In genomic region chr12:98991830-98992216, GRCm38 (mm10) we compare ENCODE assay signal across 22 mouse cellular contexts.
A peak's percentile ranks its signal among the peaks of the same experiment; 100 is the strongest.
DNase-seq lines count a peak whose midpoint lies in the region; ATAC-seq and TF ChIP-seq lines count a peak whose summit lies in the region.
"Had no signal": no experiment of that assay in that cellular context is flagged by ENCODE, and none has a peak within 500 bp of the region (broad histone marks: within the 10 kb centered on the region; RNA-seq: fewer than 3 reads in every experiment).

No protein-coding gene starts in this region.

- ATAC-seq in heart, embryonic 11.5 days (replicated peaks; ENCODE audit: insufficient number of reproducible peaks, low FRiP score, low TSS enrichment), result no peak
- ATAC-seq: CD4-positive, CD25-positive, alpha-beta regulatory T cell, adult 4 months; intestine, postnatal 0 days had no signal

- no peak overlapping the region for H3K9ac ChIP-seq in heart, embryonic 11.5 days (ENCODE audit: low read depth, low read length)
- H3K9ac ChIP-seq: heart, embryonic 13.5 days; limb, embryonic 12.5 days; liver, embryonic 14.5 days; neural tube, embryonic 13.5 days had no signal

- TF ChIP-seq CTCF in cortical plate, adult 2 months (IDR thresholded peaks at IDR 0.05; ENCODE audit: extremely low read depth, insufficient read depth, low read length), result no peak
- no peak for TF ChIP-seq CTCF in olfactory bulb, adult 2 months (IDR thresholded peaks at IDR 0.05; ENCODE audit: insufficient read depth, low read depth, low read length)

- 82% methylated on average over 3 of the region's 3 CpGs for WGBS in heart, embryonic 10.5 days
- 90% methylated on average over 3 of the region's 3 CpGs for WGBS in midbrain, embryonic 10.5 days
- 38% methylated on average over 3 of the region's 3 CpGs for WGBS in olfactory bulb, adult 2 months
- WGBS in heart, embryonic 11.5 days (ENCODE audit: insufficient replicate concordance), result 83% methylated on average over 3 of the region's 3 CpGs

- no peak overlapping the region for H3K4me3 ChIP-seq in heart, embryonic 10.5 days
- no peak overlapping the region for H3K4me3 ChIP-seq in cortical plate, adult 2 months (ENCODE audit: insufficient read depth, low read length)
- H3K4me3 ChIP-seq in midbrain, embryonic 10.5 days, result no peak overlapping the region
- no peak overlapping the region for H3K4me3 ChIP-seq in olfactory bulb, adult 2 months (ENCODE audit: insufficient read depth, low read depth, low read length)
- H3K4me3 ChIP-seq in heart, embryonic 11.5 days (ENCODE audit: low read depth, low read length), result no peak overlapping the region
- H3K4me3 ChIP-seq: heart, embryonic 13.5 days; layer of hippocampus, adult 2 months; limb, embryonic 12.5 days; neural tube, embryonic 13.5 days had no signal

- TF ChIP-seq POLR2A in cortical plate, adult 2 months (IDR thresholded peaks at IDR 0.05; ENCODE audit: extremely low read depth, insufficient read depth, low read length), result no peak
- no peak for TF ChIP-seq POLR2A in olfactory bulb, adult 2 months (IDR thresholded peaks at IDR 0.05; ENCODE audit: insufficient read depth, low read depth, low read length)

- DNase-seq in heart, adult 11 months, result peak; percentile 48
- DNase-seq in heart, embryonic 10.5 days (ENCODE audit: low spot score), result no peak
- DNase-seq in midbrain, embryonic 10.5 days (ENCODE audit: low spot score), result no peak
- DNase-seq in gastrocnemius, postnatal 10 days, result no peak
- DNase-seq: adrenal gland, postnatal 14 days; cerebellum, adult 9-10 months; embryo, embryonic 11 days; gastrocnemius, postnatal 36 days; heart, postnatal 36 days had no signal

- H3K4me1 ChIP-seq in heart, embryonic 10.5 days, result no peaks in the 10 kb centered on the region
- H3K4me1 ChIP-seq in cortical plate, adult 2 months (ENCODE audit: control insufficient read depth, insufficient read depth, low read length), result peaks cover 6% of the 10 kb centered on the region
- peaks cover 17% of the 10 kb centered on the region for H3K4me1 ChIP-seq in midbrain, embryonic 10.5 days
- peaks cover 8% of the 10 kb centered on the region for H3K4me1 ChIP-seq in olfactory bulb, adult 2 months (ENCODE audit: control insufficient read depth, insufficient read depth, low read length)
- H3K4me1 ChIP-seq in heart, embryonic 11.5 days (ENCODE audit: control insufficient read depth, insufficient read depth, low read length), result no peaks in the 10 kb centered on the region
- H3K4me1 ChIP-seq: heart, embryonic 13.5 days; limb, embryonic 12.5 days had no signal

- H3K36me3 ChIP-seq in heart, embryonic 10.5 days, result no peaks in the 10 kb centered on the region
- 0 out of 2 replicates have a peak, but pooled peaks cover under 1% of the 10 kb centered on the region for H3K36me3 ChIP-seq in midbrain, embryonic 10.5 days
- H3K36me3 ChIP-seq in heart, embryonic 11.5 days (ENCODE audit: control insufficient read depth, insufficient read depth, low read length), result no peaks in the 10 kb centered on the region
- H3K36me3 ChIP-seq: G1E; heart, embryonic 13.5 days; limb, embryonic 12.5 days; neural tube, embryonic 13.5 days had no signal

- no peak overlapping the region for H3K4me2 ChIP-seq in heart, embryonic 11.5 days
- H3K4me2 ChIP-seq: heart, embryonic 13.5 days; limb, embryonic 12.5 days; neural tube, embryonic 13.5 days had no signal

- no peak overlapping the region for H3K27ac ChIP-seq in heart, embryonic 10.5 days
- peak overlapping the region; percentile 9; the same call in 1 of the 2 replicates for H3K27ac ChIP-seq in cortical plate, adult 2 months (ENCODE audit: insufficient read depth, low read length)
- H3K27ac ChIP-seq in midbrain, embryonic 10.5 days (replicated peaks), result peak overlapping the region; percentile 4; the same call in 1 of the 2 replicates
- H3K27ac ChIP-seq in olfactory bulb, adult 2 months (ENCODE audit: insufficient read depth, low read depth, low read length), result peak overlapping the region; percentile 63
- H3K27ac ChIP-seq in heart, embryonic 11.5 days (ENCODE audit: low read depth, low read length), result no peak overlapping the region
- H3K27ac ChIP-seq: heart, embryonic 13.5 days; kidney, postnatal 0 days; limb, embryonic 12.5 days; liver, embryonic 14.5 days; stomach, postnatal 0 days had no signal

- H3K9me3 ChIP-seq in heart, embryonic 10.5 days, result no peaks in the 10 kb centered on the region
- H3K9me3 ChIP-seq in midbrain, embryonic 10.5 days (replicated peaks), result no peaks in the 10 kb centered on the region; the same call in 1 of the 2 replicates
- H3K9me3 ChIP-seq in heart, embryonic 11.5 days (replicated peaks; ENCODE audit: control insufficient read depth, low read length), result no peaks in the 10 kb centered on the region
- H3K9me3 ChIP-seq: heart, embryonic 13.5 days; limb, embryonic 12.5 days; neural tube, embryonic 13.5 days had no signal

- H3K27me3 ChIP-seq in heart, embryonic 10.5 days (ENCODE audit: insufficient read depth, poor library complexity, severe bottlenecking), result no peaks in the 10 kb centered on the region
- H3K27me3 ChIP-seq in midbrain, embryonic 10.5 days (ENCODE audit: low read depth, poor library complexity, severe bottlenecking), result no peaks in the 10 kb centered on the region
- no peaks in the 10 kb centered on the region for H3K27me3 ChIP-seq in heart, embryonic 11.5 days (ENCODE audit: control insufficient read depth, insufficient read depth, low read length)
- H3K27me3 ChIP-seq: heart, embryonic 13.5 days; limb, embryonic 12.5 days; neural tube, embryonic 13.5 days had no signal

Comparison
In these comparisons a context has a peak if more than half of its experiments do, and no peak if none do; other contexts are left out.
1. H3K27ac ChIP-seq: peak in cortical plate, adult 2 months (single experiment), midbrain, embryonic 10.5 days (single experiment) and olfactory bulb, adult 2 months (single experiment); none in heart, embryonic 10.5 days (single experiment) and heart, embryonic 11.5 days (single experiment).